Mouse (Mus musculus) heart, postnatal 0 days (tissue): ENCODE data around the gene Alg9. TPM values are rescaled to one million over a fixed set of nuclear protein-coding genes. Genes with fewer than 3 reads are reported as not detected.

Experiments
- ATAC-seq: fragments of 200-750 bp; cut with Nextera tagmentation; 2 replicates; pipeline ENCODE4 v1.8.0; 2017; ENCODE audit warnings: low read depth, moderate number of reproducible peaks, moderate library complexity; ENCODE audit not compliant: insufficient read depth
- DNase-seq: peaks from one replicate; pipeline ENCODE4 v3.0.0-alpha.2; 2016; ENCODE audit warnings: low spot score
- H3K27ac ChIP-seq: fragments of 300-500 bp; sonication (generic); 2 replicates; pipeline ENCODE4 v1.5.1; 2014; ENCODE audit warnings: low read depth, mild to moderate bottlenecking
- H3K27me3 ChIP-seq: fragments of 300-500 bp; sonication (generic); 2 replicates; pipeline ENCODE4 v1.6.1; 2014; ENCODE audit warnings: low read length, mixed read lengths; ENCODE audit not compliant: control insufficient read depth, insufficient read depth
- H3K36me3 ChIP-seq: fragments of 300-500 bp; sonication (generic); replicated peaks from 2 replicates; pipeline ENCODE4 v1.6.1; 2014; ENCODE audit warnings: low read length, mixed read lengths; ENCODE audit not compliant: control insufficient read depth, insufficient read depth
- H3K4me1 ChIP-seq: fragments of 300-500 bp; sonication (generic); 2 replicates; pipeline ENCODE4 v1.6.1; 2014; ENCODE audit warnings: antibody characterized with exemption; ENCODE audit not compliant: control insufficient read depth, insufficient read depth
- H3K4me2 ChIP-seq: fragments of 300-500 bp; sonication (generic); 2 replicates; pipeline ENCODE4 v1.6.1; 2014; ENCODE audit warnings: low read depth, mild to moderate bottlenecking, low read length, moderate library complexity
- H3K4me3 ChIP-seq: fragments of 300-500 bp; sonication (generic); 2 replicates; pipeline ENCODE4 v1.5.1; 2014; ENCODE audit warnings: low read depth, low read length
- H3K9ac ChIP-seq: fragments of 300-500 bp; sonication (generic); replicated peaks from 2 replicates; pipeline ENCODE4 v1.6.1; 2014; ENCODE audit warnings: low read depth, low read length, mixed read lengths
- H3K9me3 ChIP-seq: fragments of 300-500 bp; sonication (generic); replicated peaks from 2 replicates; pipeline ENCODE4 v1.6.1; 2016; ENCODE audit warnings: low read length; ENCODE audit not compliant: control insufficient read depth
- CTCF ChIP-seq: IDR thresholded peaks from 2 replicates; pipeline ENCODE4 v1.5.1; 2016; ENCODE audit warnings: antibody characterized with exemption, control low read depth, low read depth
- EP300 ChIP-seq: IDR thresholded peaks from 2 replicates; pipeline ENCODE4 v1.6.1; 2016; ENCODE audit warnings: antibody characterized with exemption, low read depth
- WGBS: fragments of 180-500 bp; shearing (Covaris S2); extraction: QIAGEN DNeasy Blood & Tissue Kit; methylation state at CpG from one replicate; pipeline ENCODE4 v1.1.7; 2014; 5-methylcytosine and 5-hydroxymethylcytosine counted together
- polyA plus RNA-seq: library from polyadenylated mRNA; unstranded; fragments of >200 nt; fragmentation: Nextera tagmentation; extraction: Ambion mirVana; gene quantifications from 2 replicates; pipeline ENCODE4 v1.2.1, GENCODE M21; 2015
- total RNA-seq: library from RNA; depleted of rRNA; stranded (reverse); fragments of >200 nt; gene quantifications from 2 replicates; pipeline ENCODE4 v1.2.3, GENCODE M21; 2014; ENCODE audit warnings: low replicate concordance

Alg9 gene
- total and polyA plus RNA-seq, 2 experiments from 2014 or later: 11.4 to 23.9 TPM

- no peak for TF ChIP-seq CTCF
- no peak for TF ChIP-seq EP300
- H3K9ac ChIP-seq: no peak overlapping the region
- no peak overlapping the region for H3K4me3 ChIP-seq
- ATAC-seq (no peak), DNase-seq (no peak)
- peaks cover 33% of the 10 kb centered on the region for H3K36me3 ChIP-seq
- no peaks in the 10 kb centered on the region for H3K27me3 ChIP-seq
- no peaks in the 10 kb centered on the region for H3K9me3 ChIP-seq
- WGBS: 79% methylated on average over 2 of the region's 2 CpGs
- no peak overlapping the region for H3K27ac ChIP-seq
- no peak overlapping the region for H3K4me2 ChIP-seq
- no peaks in the 10 kb centered on the region; the same call in 1 of the 2 replicates for H3K4me1 ChIP-seq
These were observed 36.9 kb downstream of the Alg9 start for GRCm38 (mm10) chr9:50811746-50812145.

- Histone ChIP-seq H3K4me2 (no peak overlapping the region), H3K4me3 (no peak overlapping the region), H3K4me1 (no peaks in the 10 kb centered on the region; the same call in 1 of the 2 replicates), H3K9me3 (no peaks in the 10 kb centered on the region), H3K9ac (no peak overlapping the region), H3K27me3 (no peaks in the 10 kb centered on the region), H3K27ac (no peak overlapping the region), H3K36me3 (peaks cover 22% of the 10 kb centered on the region)
- DNase-seq (no peak), ATAC-seq (no peak)
- no peak for TF ChIP-seq CTCF
- WGBS: 93% methylated on average over 5 of the region's 5 CpGs
These were observed 39.0 kb downstream of the Alg9 start for GRCm38 (mm10) chr9:50813796-50814195.

- H3K4me3 ChIP-seq: no peak overlapping the region
- no peaks in the 10 kb centered on the region; the same call in 1 of the 2 replicates for H3K4me1 ChIP-seq
- H3K27me3 ChIP-seq: no peaks in the 10 kb centered on the region
- DNase-seq: no peak
- no peak overlapping the region for H3K27ac ChIP-seq
- H3K9me3 ChIP-seq: no peaks in the 10 kb centered on the region
- TF ChIP-seq CTCF (no peak), EP300 (no peak)
- no peak overlapping the region for H3K4me2 ChIP-seq
- ATAC-seq: no peak
- H3K9ac ChIP-seq: no peak overlapping the region
- WGBS: 92% methylated on average over 4 of the region's 4 CpGs
- peaks cover 19% of the 10 kb centered on the region; the same call in 1 of the 2 replicates for H3K36me3 ChIP-seq
These were observed 40.8 kb downstream of the Alg9 start for GRCm38 (mm10) chr9:50815666-50816065.

- Histone ChIP-seq H3K4me3 (no peak overlapping the region), H3K9ac (no peak overlapping the region), H3K4me2 (no peak overlapping the region), H3K36me3 (peaks cover 19% of the 10 kb centered on the region; the same call in 1 of the 2 replicates), H3K4me1 (no peaks in the 10 kb centered on the region), H3K27me3 (no peaks in the 10 kb centered on the region), H3K27ac (no peak overlapping the region), H3K9me3 (no peaks in the 10 kb centered on the region)
- TF ChIP-seq EP300 (no peak), CTCF (no peak)
- ATAC-seq: no peak
- no peak for DNase-seq
- 94% methylated on average over 1 of the region's 1 CpGs for WGBS
These were observed 41.7 kb downstream of the Alg9 start for GRCm38 (mm10) chr9:50816512-50816911.

GRCm38 (mm10) chr9:50818050-50818449 is 43.2 kb downstream of the Alg9 start:
- Histone ChIP-seq H3K4me2 (no peak overlapping the region), H3K9me3 (no peaks in the 10 kb centered on the region), H3K36me3 (peaks cover 29% of the 10 kb centered on the region), H3K27ac (no peak overlapping the region), H3K27me3 (no peaks in the 10 kb centered on the region), H3K9ac (no peak overlapping the region), H3K4me1 (no peaks in the 10 kb centered on the region), H3K4me3 (no peak overlapping the region)
- 84% methylated on average over 6 of the region's 6 CpGs for WGBS
- DNase-seq (no peak), ATAC-seq (no peak)
- TF ChIP-seq CTCF (no peak), EP300 (no peak)

- DNase-seq: no peak
- Histone ChIP-seq H3K9me3 (no peaks in the 10 kb centered on the region), H3K9ac (no peak overlapping the region), H3K4me3 (no peak overlapping the region), H3K4me1 (no peaks in the 10 kb centered on the region), H3K4me2 (no peak overlapping the region), H3K27ac (no peak overlapping the region), H3K36me3 (peaks cover 29% of the 10 kb centered on the region), H3K27me3 (no peaks in the 10 kb centered on the region)
- no peak for TF ChIP-seq CTCF
- no peak for TF ChIP-seq EP300
- 89% methylated on average over 6 of the region's 6 CpGs for WGBS
- no peak for ATAC-seq
These were observed 44.9 kb downstream of the Alg9 start for GRCm38 (mm10) chr9:50819716-50820115.
